Mouse (Mus musculus): ENCODE measurements at regions not wholly inside any gene's neighbourhood (a gene's known extent, or its start where the extent isn't known, plus 50 kb on each side); places are given as distances from the start of the nearest gene placed in this dataset.
A peak's percentile ranks its signal among the peaks of the same experiment; 100 is the strongest.

DNA sequence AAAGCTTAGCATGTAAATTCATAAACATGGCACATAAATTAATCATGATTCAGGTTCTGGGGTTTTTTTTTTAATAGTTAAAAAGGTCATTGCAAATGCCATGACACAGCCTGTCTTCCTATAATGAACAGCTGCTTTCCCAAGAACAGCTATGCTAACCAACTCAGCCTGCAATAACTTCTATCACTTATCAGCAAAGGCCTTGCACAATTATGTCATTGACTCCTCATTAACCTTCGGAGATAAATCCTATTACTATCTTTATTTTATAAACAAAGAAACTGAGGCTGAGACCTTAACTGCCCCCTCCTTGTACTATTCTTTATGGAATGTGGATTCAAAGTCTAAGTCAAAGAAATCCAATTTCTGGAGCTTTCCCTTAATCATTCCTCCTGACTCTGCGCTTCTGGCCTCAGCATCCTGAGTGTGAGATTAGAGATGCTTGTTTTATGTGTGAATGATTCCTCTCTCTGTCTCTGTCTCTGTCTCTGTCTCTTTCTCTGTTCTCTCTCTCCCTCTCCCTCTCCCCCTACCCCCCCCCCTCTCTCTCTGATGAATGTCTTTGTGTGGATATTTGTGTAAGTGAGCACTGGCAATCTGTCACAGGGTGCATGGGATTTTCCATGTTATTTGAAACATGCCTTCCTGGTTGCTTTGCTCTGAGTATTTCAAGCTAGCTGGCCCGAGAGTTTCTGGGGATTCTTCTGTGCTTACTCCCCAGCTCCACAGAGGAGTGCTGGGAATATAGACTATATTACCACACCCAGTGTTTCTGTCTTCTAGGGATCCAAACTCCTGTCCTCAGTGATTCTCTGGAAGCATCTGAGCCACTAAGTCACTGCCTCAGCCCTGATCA, 243.1 kb upstream of the Il12b start:
- no peak for DNase-seq (ENCODE audit: low read depth)

DNA sequence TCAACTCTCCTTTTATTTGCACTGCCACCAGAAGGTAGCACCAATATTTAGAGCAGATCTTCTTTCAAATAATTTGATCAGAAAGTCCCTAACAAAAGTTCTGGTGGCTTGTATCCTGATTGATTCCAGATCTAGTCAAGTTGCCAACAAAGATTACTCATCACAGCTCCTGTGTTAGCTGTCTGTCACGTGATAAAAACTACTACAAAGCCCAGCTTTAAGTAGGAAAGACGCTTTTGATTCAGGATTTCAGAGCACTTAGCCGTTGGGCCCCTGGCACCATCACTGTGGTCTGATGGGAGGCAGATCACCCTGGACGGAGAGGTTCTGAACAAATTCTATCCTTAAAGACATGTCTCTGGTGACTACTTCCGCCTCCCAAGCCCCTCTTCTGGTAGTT, 241.6 kb upstream of the Il12b start:
- DNase-seq (ENCODE audit: low read depth): no peak

DNA sequence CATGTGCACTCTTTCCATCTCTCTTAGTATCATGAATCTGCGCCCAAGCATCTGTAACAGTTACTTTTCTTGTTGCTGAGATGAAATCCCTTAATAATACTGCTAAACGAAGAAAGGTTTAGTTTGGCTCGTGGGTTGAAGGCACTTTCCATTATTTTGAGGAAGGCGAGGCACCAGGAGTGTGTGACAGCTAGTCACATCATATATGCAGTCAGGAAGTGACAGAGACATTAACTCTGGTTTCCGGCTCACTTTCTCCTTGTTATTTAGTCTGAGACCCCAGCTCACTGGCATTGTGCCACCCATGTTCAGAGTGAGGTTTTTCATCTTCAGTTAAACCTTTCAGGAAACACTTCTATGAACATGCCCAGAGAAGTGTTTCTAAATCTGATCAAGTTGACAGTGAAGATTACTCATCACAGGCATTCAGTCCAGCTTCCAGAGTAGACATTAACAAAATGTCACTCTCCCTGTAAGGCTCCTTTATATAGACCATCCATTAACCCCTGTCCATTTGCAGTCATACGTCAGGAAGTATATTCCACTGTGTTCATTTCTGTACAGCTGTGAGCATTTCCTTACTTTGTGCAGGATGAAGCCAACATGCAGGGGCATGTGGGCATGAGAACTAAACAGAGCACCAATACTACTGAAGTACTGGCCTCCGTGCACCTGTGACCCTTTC, 238.0 kb upstream of the Il12b start:
- no peak for DNase-seq (ENCODE audit: low read depth)

DNA sequence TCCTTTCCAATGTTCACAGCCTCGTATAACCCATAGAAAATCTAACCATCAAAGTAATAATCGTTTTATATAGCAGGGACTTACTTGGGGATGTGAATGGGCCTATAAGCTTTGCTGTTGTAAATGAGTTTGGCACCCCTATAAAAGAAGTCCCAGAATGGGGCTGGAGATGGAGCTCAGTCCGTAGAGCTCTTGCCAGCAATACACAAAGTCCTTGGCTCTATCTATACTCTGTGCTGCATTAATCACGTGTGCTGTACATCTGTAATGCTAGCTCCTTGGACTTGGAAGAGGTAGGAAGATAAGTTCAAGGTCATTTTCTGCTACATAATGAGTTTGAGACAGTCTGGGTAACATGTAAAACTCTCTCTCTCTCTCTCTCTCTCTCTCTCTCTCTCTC, 236.8 kb upstream of the Il12b start:
- no peak for DNase-seq (ENCODE audit: low read depth)

DNA sequence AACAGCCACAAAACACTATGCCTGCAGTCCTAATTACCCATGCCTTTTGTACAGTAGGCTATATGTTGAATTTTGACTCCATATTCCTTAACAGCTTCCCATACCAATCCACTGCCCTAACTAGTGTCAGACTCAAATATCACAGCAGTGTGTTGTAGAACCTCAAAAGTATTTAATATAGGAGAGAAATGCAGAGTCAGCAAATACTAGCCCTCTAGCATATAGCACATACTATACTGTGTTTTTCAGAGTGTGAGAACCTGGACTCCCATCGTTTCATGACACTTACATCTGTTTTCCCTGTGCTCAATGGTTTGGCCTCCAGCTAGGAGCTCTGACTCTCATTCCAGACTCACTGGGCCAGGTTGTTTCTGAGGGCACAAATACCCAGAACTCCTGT, 236.1 kb upstream of the Il12b start:
- DNase-seq (ENCODE audit: low read depth): no peak

DNA sequence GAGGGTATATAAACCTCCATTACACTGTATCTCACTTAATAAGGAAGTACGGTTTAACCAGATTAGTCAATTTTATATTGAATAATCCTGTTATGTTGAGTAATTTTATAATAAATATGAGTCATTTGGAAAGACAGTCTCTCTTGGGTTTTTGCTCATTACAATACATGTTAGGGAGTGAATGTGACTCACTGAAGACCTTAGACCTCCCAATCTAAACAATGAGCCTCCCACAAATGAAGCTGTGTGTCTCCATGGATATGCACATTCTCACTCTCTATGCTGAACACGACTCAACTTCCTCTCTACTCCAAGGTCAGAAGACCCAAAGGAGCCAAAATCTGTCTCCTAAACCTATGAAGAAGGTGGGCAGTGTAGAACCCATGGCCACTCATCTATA, 235.7 kb upstream of the Il12b start:
- no peak for DNase-seq (ENCODE audit: low read depth)

DNA sequence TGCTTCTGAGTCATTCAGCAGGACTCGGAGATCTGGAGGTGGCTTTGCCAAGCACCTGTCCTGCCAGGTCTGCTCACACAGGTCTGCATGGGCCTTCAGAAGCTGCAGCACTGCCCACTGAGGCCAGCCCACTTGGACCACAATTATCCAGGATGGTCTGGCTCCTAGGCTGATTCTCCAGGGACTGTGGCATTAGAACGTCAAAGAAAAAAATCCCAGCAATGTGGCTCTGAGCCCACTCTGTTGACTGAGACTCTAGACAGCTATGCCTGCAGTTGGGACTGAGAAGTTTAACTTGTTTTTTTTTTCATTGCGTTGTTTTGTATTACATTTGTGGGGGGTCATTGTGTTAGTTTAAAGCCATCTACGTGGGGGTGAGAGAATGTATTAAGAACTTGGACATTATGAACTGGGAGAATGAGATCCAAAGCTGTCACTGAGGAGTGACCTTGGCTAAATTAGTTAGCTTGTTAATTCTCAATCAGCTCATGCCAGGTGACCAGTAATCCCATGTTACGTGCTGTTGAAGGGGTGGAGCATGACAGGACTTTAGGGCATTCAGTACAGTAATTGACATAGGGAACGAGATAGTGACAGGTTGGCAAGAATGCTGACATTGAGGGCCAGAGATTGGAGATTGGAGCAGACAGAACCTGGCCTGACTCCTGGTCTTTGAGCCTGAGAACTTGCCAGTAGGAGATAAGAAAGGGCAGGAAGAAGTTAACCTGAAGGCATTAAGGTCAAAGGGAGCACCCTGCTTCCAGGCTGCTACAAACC, 232.0 kb upstream of the Il12b start:
- no peak for DNase-seq (ENCODE audit: low read depth)

DNA sequence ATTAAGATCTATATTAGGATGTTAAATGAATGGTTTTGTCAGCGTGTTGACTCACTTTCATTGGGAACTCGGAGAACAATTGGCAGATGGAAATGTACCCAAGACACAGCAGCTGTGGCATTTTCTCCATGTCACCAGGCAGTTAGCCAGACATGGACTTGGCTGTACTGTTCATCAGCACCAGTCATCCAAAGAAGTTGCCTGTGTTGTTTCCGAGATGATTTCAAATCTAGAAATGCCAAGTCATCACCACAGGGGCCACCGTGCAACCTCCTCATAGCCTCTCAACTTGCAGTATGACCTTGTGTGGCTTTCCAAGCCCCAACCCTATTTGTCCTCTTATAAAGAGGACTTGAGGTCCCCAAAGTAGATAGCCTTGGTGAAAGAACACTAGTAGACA, 227.4 kb upstream of the Il12b start:
- no peak for DNase-seq (ENCODE audit: low read depth)

DNA sequence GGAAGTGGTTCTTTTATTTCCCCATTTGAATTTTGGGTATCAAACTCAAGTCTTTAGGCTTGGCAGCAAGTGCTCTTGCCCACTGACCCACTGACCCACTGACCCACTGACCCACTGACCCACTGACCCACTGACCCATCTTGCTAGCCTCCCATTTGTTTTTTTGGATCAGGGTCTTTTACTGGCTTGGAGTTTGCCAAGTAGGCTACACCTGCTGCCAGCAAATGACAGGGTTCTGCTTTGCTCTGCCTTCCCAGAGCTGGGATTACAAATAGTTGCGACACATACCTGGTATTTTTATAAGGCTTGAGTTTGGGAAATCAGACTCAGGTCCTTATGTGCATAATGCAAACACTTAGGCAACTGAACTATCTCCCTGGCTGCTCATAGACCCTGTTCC, 226.7 kb upstream of the Il12b start:
- DNase-seq (ENCODE audit: low read depth): no peak

DNA sequence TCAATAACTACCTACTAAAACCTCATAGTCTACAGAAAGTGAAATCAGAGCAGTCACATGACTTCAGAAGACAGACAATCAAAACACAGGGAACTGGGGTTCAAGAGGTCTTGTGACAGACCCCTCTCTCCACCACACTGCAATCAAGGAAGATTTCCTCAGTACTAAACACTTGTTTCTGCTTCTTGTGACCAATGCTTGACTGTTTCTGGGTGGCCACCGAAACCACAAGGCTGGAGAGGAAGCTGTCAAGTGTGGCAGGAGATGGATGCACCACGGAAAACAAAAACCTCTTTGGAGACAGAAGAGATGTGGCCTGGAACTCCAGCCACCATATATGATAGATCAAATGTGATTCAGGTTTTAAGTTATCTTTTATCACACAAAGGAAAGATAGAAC, 225.3 kb upstream of the Il12b start:
- DNase-seq (ENCODE audit: low read depth): peak; percentile 8

DNA sequence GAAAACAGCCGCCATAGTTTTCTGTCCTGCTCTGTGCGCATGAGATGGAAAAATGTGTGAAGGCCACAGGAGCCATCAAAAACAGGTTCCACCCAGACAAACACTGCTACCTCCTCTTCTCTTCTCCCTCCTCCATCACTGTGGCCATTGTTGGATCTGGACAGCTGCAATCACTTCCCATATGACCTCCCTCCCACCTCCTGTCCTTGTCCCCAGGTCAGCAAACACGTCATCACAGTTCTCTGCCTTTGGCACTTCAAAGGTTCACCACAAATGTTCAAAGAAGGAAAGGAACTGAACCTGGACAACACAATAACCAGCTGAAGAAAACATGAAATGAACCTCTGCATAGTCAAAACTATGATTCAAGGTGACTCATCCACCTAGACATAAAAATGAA, 220.2 kb upstream of the Il12b start:
- DNase-seq (ENCODE audit: low read depth): no peak

DNA sequence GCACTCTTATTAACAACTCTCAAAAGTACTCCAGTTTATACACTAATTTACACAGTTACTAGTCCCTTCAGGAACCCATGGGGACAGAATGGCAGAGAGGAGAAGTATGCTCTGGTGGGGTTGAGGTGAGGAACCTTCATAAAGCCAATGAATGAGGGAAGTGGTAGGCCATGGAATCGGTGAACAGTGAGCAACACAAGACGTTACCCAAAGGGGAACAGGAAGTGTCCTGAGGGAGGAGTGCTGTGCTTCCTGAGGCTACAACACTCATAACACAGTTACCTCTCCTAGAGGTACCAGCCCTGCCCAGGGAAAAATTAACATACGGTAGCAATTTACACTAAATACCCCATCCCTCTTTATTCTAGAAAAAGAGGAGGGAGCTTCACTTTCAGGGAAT, 216.0 kb upstream of the Il12b start:
- no peak for DNase-seq (ENCODE audit: low read depth)

DNA sequence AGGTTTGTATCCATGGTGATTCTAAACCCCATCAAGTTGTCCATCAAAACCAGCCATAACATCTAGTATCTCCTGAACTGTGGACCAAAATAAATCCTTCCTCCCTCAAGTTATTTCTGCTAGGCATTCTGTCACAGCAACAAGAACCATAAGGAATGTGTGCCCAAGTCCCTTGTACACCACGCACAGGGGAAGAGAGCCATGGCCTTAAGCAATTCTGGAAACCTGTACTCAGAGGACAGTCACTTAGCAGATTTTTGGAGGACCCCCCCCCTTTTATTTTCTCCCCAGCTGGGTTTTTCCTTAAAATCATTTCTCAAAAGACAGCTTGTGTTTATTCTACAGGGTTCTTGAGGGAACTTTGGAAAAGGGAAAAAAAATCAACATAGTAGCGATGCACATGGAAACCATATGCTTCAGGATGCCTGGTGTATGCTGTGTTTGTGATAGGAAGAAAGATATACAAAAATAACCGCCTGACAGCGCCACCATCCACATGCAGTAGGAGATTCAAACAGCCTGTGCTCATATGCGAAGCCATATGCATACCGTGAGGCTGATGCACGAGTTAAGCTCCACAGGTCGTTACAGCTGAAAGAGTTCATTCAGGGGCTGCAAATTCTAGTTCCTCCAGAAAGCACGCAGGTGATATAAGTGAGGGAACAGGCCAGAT, 214.5 kb upstream of the Il12b start:
- DNase-seq (ENCODE audit: low read depth): no peak

DNA sequence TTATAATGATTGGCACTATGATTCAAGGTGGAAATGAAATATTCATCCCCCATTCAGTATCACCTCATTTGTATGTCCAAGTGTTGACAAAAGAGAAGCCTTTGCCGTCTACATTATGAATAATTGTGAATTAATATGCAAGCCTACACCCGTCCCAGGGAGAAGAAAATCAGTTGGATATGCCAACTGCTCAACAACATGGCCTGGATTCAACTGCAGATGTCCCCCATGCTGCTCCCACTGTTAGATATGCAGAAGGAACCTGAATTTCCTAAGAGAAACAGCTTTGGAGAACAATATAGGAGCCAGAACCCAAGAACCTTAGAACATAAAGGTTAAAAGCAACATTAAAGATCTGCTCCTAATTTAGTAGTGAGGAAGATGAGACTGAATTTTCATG, 211.7 kb upstream of the Il12b start:
- DNase-seq (ENCODE audit: low read depth): no peak

DNA sequence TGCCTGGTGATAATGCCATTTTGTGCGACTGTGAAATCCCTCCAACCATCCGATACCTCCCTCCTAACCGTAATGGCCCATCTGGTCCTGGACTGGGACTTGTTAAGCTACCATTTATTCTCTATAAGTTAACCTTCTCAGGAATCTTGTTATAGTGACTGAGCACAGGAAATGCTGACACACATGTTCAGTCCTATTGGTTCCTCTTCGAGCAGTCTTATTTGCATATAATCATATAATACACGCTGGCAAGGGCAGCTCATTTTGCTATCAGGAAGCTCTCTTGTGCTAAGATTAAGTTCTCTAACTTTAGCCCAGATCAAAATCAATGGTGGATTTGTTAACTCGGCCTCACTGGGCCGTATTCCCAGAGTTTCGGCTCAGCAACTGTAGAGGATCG, 206.1 kb upstream of the Il12b start:
- DNase-seq (ENCODE audit: low read depth): no peak

DNA sequence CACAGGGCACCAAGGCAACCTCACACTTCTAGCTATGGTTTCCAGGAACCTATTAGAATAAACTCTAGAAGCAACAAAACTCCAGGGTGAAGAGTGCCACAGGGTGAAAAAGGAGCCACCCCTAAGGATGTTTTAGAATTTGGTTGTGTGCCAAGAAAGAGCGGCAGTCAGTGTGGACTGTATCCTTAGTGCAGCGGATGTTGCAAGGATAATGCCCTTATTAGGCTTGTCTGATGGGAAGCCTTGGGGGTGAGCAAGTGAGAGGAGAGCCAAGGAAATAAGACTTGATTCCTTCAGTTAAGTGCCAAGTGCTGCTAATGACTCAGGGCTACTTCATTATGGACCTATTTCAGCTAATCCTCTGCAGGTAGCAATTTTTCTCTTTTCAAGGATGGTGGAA, 197.1 kb upstream of the Il12b start:
- no peak for DNase-seq (ENCODE audit: low read depth)

DNA sequence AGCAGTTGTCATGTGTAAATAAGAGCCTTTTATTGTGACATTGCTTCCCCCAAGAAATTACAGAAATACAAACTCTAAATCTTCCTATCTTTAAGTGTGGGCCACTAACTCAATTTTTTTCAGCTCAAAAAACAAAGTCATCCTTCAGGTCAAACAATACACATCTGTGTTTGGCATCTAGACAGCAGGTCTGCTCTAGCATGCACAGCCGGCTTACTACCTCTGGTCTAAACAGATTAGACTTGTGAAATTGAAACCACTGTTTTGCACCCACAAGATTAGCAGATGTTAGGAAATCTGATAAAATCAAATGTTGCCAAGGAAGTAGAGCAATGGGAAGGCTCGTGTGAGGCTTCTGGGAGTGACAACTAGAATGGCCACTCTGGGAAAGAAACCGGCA, 195.5 kb upstream of the Il12b start:
- no peak for DNase-seq (ENCODE audit: low read depth)

DNA sequence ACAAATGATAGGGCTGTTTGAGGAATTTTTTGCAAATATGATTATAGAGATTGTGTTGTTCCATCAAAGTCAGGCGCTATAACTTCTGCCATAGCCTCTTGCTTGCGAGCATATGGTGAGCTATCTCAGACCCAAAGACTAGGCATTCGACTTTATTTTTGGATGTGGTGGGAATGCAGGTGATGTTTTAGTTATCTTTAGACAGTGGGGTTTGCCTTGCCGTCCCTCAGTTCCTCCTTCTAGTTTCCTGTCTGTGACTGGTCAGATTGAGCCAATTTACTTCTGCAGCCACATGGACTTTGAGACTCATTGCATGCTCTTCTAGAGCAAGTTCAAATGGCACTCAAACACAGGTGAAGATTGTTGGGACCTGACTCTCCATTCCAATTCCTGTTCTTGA, 193.0 kb upstream of the Il12b start:
- DNase-seq (ENCODE audit: low read depth): no peak

DNA sequence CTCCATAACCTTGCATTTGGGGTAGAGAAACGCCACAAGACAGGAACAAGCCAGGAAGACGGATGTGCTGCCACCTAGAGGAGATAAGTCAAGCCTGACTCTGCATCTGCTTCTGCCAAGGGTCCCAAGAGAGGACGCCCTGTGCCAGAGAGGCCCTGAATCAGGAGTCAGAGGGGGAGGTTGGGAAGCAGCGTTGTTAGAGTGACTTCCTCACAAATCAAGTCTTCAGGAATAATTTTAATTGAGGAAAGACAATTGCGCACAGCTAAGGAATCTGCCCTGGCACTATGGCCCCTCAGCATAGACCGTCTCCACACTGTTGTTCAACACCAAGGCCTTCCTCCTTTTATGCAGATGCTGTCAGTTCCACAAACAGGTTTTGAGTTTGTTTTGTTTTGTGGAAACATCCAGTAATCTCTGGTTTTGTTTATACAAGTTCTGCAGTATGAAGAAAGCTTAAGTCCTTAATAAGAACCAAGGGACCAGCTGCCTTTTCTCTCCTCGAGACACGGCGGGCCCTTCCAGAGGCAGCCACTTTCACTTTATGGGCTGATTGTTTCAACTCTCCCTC, 187.9 kb upstream of the Il12b start:
- DNase-seq (ENCODE audit: low read depth): peak; percentile 16

DNA sequence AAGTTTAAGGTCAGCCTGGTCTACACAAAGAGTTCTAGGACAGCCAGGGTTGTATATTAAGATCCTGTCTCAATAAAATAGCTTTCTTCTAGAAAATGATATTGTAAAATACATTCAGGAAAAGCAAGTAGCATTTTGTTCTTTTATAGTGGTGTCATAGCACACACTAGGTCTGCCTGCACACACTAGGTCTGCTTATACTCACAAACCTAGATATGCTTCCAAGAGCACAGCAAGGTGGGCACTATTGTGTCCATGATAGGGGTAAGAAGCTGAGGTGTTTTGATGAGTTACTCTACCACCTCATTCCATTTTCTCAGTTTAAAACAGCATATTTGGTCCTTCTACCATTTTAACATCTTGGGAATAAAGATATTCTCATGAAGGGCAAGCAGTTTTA, 185.8 kb upstream of the Il12b start:
- DNase-seq (ENCODE audit: low read depth): no peak

DNA sequence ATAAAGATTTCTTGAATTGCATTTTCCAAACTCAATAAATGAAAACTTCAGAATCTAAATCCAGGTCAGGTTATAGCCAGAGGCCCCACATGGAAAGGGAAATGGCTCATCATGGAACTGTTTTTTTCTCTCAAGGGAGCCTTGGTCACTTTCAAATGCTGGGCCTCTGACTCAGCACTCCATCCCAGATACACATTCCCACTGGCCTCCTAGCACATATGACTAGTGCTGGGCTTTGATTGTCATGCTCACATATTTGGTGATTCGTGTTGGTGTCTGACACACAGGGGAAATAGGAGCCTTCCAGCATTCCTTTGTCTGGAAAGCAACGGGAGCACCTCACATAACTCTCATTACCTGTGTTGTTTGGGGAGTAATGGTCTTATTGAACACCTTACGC, 183.5 kb upstream of the Il12b start:
- DNase-seq (ENCODE audit: low read depth): no peak

DNA sequence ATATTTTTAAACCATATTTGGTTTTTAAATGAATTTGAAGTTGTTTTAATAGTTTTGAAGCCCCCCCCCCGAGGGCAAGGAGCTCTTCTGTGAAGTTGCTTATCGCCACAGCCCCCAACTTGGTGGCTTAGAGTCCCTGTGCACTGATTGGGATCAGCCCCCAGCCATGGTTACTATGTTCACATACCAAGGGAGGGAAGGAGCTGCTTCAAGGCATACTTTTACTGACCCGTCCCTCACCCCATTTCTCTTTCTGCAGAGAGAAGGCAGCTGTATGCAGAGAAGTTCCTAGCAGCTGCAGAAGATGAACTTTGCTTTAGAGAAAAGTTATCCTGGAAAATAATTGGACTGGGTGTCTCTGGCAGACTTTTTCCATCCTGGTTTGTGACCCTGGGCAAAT, 179.9 kb upstream of the Il12b start:
- DNase-seq (ENCODE audit: low read depth): no peak
